ENCODE assay signal across 9 mouse cellular contexts in genomic region chr6:51078353-51078966, GRCm38 (mm10).
DNase-seq lines count a peak whose midpoint lies in the region; ATAC-seq and TF ChIP-seq lines count a peak whose summit lies in the region.
"Had no signal": no experiment of that assay in that cellular context is flagged by ENCODE, and none has a peak within 500 bp of the region (broad histone marks: within the 10 kb centered on the region; RNA-seq: fewer than 3 reads in every experiment).

No protein-coding gene starts in this region.

- no peak overlapping the region for H3K4me3 ChIP-seq in kidney, embryonic 15.5 days (replicated peaks)
- no peak overlapping the region for H3K4me3 ChIP-seq in kidney, embryonic 14.5 days (ENCODE audit: low read length)
- H3K4me3 ChIP-seq in forebrain, embryonic 12.5 days (replicated peaks): no peak overlapping the region
- H3K4me3 ChIP-seq in hindbrain, embryonic 12.5 days: no peak overlapping the region
- H3K4me3 ChIP-seq in midbrain, postnatal 0 days (ENCODE audit: low read depth, low read length): no peak overlapping the region
- H3K4me3 ChIP-seq in liver, embryonic 11.5 days (ENCODE audit: low read depth, low read length): no peak overlapping the region

- H3K27ac ChIP-seq in kidney, embryonic 15.5 days: no peak overlapping the region
- no peak overlapping the region for H3K27ac ChIP-seq in kidney, embryonic 14.5 days (ENCODE audit: low read depth, low read length)
- H3K27ac ChIP-seq in forebrain, embryonic 12.5 days: peak overlapping the region; percentile 94
- peak overlapping the region; percentile 83 for H3K27ac ChIP-seq in hindbrain, embryonic 12.5 days
- H3K27ac ChIP-seq in midbrain, postnatal 0 days (ENCODE audit: low read depth, low read length): no peak overlapping the region
- H3K27ac ChIP-seq in liver, embryonic 11.5 days (ENCODE audit: low read depth, low read length): no peak overlapping the region

- H3K27me3 ChIP-seq in kidney, embryonic 15.5 days: no peaks in the 10 kb centered on the region
- H3K27me3 ChIP-seq in kidney, embryonic 14.5 days (ENCODE audit: control insufficient read depth, insufficient read depth, low read length): no peaks in the 10 kb centered on the region
- H3K27me3 ChIP-seq in forebrain, embryonic 12.5 days: no peaks in the 10 kb centered on the region
- H3K27me3 ChIP-seq in hindbrain, embryonic 12.5 days: no peaks in the 10 kb centered on the region
- no peaks in the 10 kb centered on the region for H3K27me3 ChIP-seq in midbrain, postnatal 0 days (ENCODE audit: insufficient read depth, low read length)
- no peaks in the 10 kb centered on the region for H3K27me3 ChIP-seq in liver, embryonic 11.5 days (replicated peaks; ENCODE audit: control insufficient read depth, insufficient read depth, low read length)
- H3K27me3 ChIP-seq: CH12.LX had no signal

- no peaks in the 10 kb centered on the region for H3K9me3 ChIP-seq in kidney, embryonic 15.5 days (replicated peaks)
- no peaks in the 10 kb centered on the region for H3K9me3 ChIP-seq in kidney, embryonic 14.5 days (ENCODE audit: control insufficient read depth, low read length)
- no peaks in the 10 kb centered on the region for H3K9me3 ChIP-seq in forebrain, embryonic 12.5 days
- no peaks in the 10 kb centered on the region for H3K9me3 ChIP-seq in hindbrain, embryonic 12.5 days (replicated peaks)
- no peaks in the 10 kb centered on the region for H3K9me3 ChIP-seq in midbrain, postnatal 0 days (ENCODE audit: low read length)
- H3K9me3 ChIP-seq in liver, embryonic 11.5 days (ENCODE audit: control insufficient read depth, low read length): no peaks in the 10 kb centered on the region

- H3K36me3 ChIP-seq in kidney, embryonic 15.5 days: no peaks in the 10 kb centered on the region
- no peaks in the 10 kb centered on the region for H3K36me3 ChIP-seq in kidney, embryonic 14.5 days (ENCODE audit: control insufficient read depth, insufficient read depth, low read length)
- no peaks in the 10 kb centered on the region for H3K36me3 ChIP-seq in forebrain, embryonic 12.5 days (replicated peaks)
- no peaks in the 10 kb centered on the region for H3K36me3 ChIP-seq in hindbrain, embryonic 12.5 days
- no peaks in the 10 kb centered on the region for H3K36me3 ChIP-seq in midbrain, postnatal 0 days (ENCODE audit: insufficient read depth, low read length)
- H3K36me3 ChIP-seq in liver, embryonic 11.5 days (ENCODE audit: control insufficient read depth, insufficient read depth, low read length): no peaks in the 10 kb centered on the region

- no peak for TF ChIP-seq CTCF in midbrain, postnatal 0 days (IDR thresholded peaks at IDR 0.05)

- 63% methylated on average over 11 of the region's 11 CpGs for WGBS in kidney, embryonic 15.5 days
- WGBS in kidney, embryonic 14.5 days: 60% methylated on average over 11 of the region's 11 CpGs
- 65% methylated on average over 11 of the region's 11 CpGs for WGBS in forebrain, embryonic 12.5 days
- WGBS in hindbrain, embryonic 12.5 days: 59% methylated on average over 11 of the region's 11 CpGs
- WGBS in midbrain, postnatal 0 days: 63% methylated on average over 11 of the region's 11 CpGs
- 66% methylated on average over 11 of the region's 11 CpGs for WGBS in liver, embryonic 11.5 days

- H3K9ac ChIP-seq in kidney, embryonic 15.5 days: no peak overlapping the region
- no peak overlapping the region for H3K9ac ChIP-seq in kidney, embryonic 14.5 days (ENCODE audit: low read depth, low read length)
- no peak overlapping the region for H3K9ac ChIP-seq in forebrain, embryonic 12.5 days
- no peak overlapping the region for H3K9ac ChIP-seq in hindbrain, embryonic 12.5 days
- H3K9ac ChIP-seq in midbrain, postnatal 0 days (replicated peaks; ENCODE audit: low read length, poor library complexity, severe bottlenecking): no peak overlapping the region
- no peak overlapping the region for H3K9ac ChIP-seq in liver, embryonic 11.5 days (ENCODE audit: low read depth, low read length)

- ATAC-seq in kidney, embryonic 15.5 days (replicated peaks; ENCODE audit: low FRiP score): no peak
- ATAC-seq in kidney, embryonic 14.5 days (ENCODE audit: low FRiP score, low TSS enrichment): no peak
- ATAC-seq in forebrain, embryonic 12.5 days (ENCODE audit: low FRiP score): no peak
- no peak for ATAC-seq in hindbrain, embryonic 12.5 days (ENCODE audit: low FRiP score)
- no peak; the same call in 1 of the 2 replicates for ATAC-seq in midbrain, postnatal 0 days (ENCODE audit: low FRiP score)
- no peak for ATAC-seq in granulocyte monocyte progenitor cell, adult 5-6 weeks (replicated peaks; ENCODE audit: poor library complexity, severe bottlenecking)
- ATAC-seq in liver, embryonic 11.5 days (replicated peaks; ENCODE audit: low FRiP score): no peak

- DNase-seq in midbrain, postnatal 0 days (ENCODE audit: low spot score): peak; percentile 76
- DNase-seq in kidney, postnatal 14 days: no peak
- no peak for DNase-seq in liver, embryonic 11.5 days (ENCODE audit: low spot score)

- H3K4me2 ChIP-seq in kidney, embryonic 15.5 days: peak overlapping the region; percentile 18; the same call in 1 of the 2 replicates
- no peak overlapping the region for H3K4me2 ChIP-seq in kidney, embryonic 14.5 days (replicated peaks; ENCODE audit: low read depth, low read length)
- no peak overlapping the region for H3K4me2 ChIP-seq in forebrain, embryonic 12.5 days
- H3K4me2 ChIP-seq in hindbrain, embryonic 12.5 days (replicated peaks): peak overlapping the region; percentile 18; the same call in 1 of the 2 replicates
- no peak overlapping the region for H3K4me2 ChIP-seq in midbrain, postnatal 0 days (ENCODE audit: low read depth, low read length, poor library complexity, severe bottlenecking)
- no peak overlapping the region for H3K4me2 ChIP-seq in liver, embryonic 11.5 days

- H3K4me1 ChIP-seq in kidney, embryonic 15.5 days: peaks cover 27% of the 10 kb centered on the region
- peaks cover 18% of the 10 kb centered on the region for H3K4me1 ChIP-seq in kidney, embryonic 14.5 days (ENCODE audit: control insufficient read depth, insufficient read depth, low read length)
- H3K4me1 ChIP-seq in forebrain, embryonic 12.5 days: peaks cover 43% of the 10 kb centered on the region
- peaks cover 37% of the 10 kb centered on the region for H3K4me1 ChIP-seq in hindbrain, embryonic 12.5 days
- H3K4me1 ChIP-seq in midbrain, postnatal 0 days (ENCODE audit: insufficient read depth, low read length): peaks cover 3% of the 10 kb centered on the region; the same call in 1 of the 2 replicates
- H3K4me1 ChIP-seq in liver, embryonic 11.5 days (replicated peaks; ENCODE audit: control insufficient read depth, insufficient read depth, low read length): no peaks in the 10 kb centered on the region; the same call in 1 of the 2 replicates

Comparison
In these comparisons a context has a peak if more than half of its experiments do, and no peak if none do; other contexts are left out.
1. H3K4me2 ChIP-seq: peak in kidney, embryonic 15.5 days (single experiment) and hindbrain, embryonic 12.5 days (single experiment); none in kidney, embryonic 14.5 days (single experiment), forebrain, embryonic 12.5 days (single experiment), midbrain, postnatal 0 days (single experiment) and liver, embryonic 11.5 days (single experiment).
2. H3K27ac ChIP-seq: peak in forebrain, embryonic 12.5 days (single experiment) and hindbrain, embryonic 12.5 days (single experiment); none in kidney, embryonic 15.5 days (single experiment), kidney, embryonic 14.5 days (single experiment), midbrain, postnatal 0 days (single experiment) and liver, embryonic 11.5 days (single experiment).